ENCODE assay signal across 29 mouse cellular contexts in genomic region chr1:191666351-191666750, GRCm38 (mm10). TPM values are rescaled to one million over a fixed set of nuclear protein-coding genes. Genes with fewer than 3 reads are reported as not detected.
A peak's percentile ranks its signal among the peaks of the same experiment; 100 is the strongest.
DNase-seq lines count a peak whose midpoint lies in the region; ATAC-seq and TF ChIP-seq lines count a peak whose summit lies in the region.
"Had no signal": no experiment of that assay in that cellular context is flagged by ENCODE, and none has a peak within 500 bp of the region (broad histone marks: within the 10 kb centered on the region; RNA-seq: fewer than 3 reads in every experiment).

No protein-coding gene starts in this region.

- TF ChIP-seq POLR2A in ES-Bruce4 (IDR thresholded peaks at IDR 0.05; ENCODE audit: insufficient read depth, low read length): no peak

- DNase-seq in heart, adult 11 months: peak; percentile 68
- no peak for DNase-seq in heart, adult 18-20 months
- peak; percentile 86 for DNase-seq in R1 (ENCODE audit: low read depth, low spot score)
- DNase-seq in thymus, postnatal 36 days: no peak
- DNase-seq in gastrocnemius, adult 2 months: no peak
- DNase-seq: adrenal gland, adult 8-10 months; adrenal gland, postnatal 25 days; cerebellum, adult 11-12 months; cerebellum, adult 8-10 months; cerebellum, postnatal 10 days; cerebellum, postnatal 36 days; embryo, embryonic 11 days; gastrocnemius, postnatal 14 days; heart, adult 2 months; heart, postnatal 36 days; kidney, adult 11 months had no signal

- no peak overlapping the region for H3K27ac ChIP-seq in ES-Bruce4 (ENCODE audit: insufficient read depth, low read length)
- no peak overlapping the region for H3K27ac ChIP-seq in gastrocnemius, adult 2 months
- no peak overlapping the region for H3K27ac ChIP-seq in liver, embryonic 12.5 days
- H3K27ac ChIP-seq: embryonic facial prominence, embryonic 10.5 days; embryonic facial prominence, embryonic 13.5 days; forebrain, embryonic 12.5 days; forebrain, embryonic 15.5 days; heart, adult 2 months; hindbrain, embryonic 10.5 days; hindbrain, embryonic 13.5 days; intestine, embryonic 15.5 days had no signal

- ATAC-seq in liver, embryonic 12.5 days: no peak
- ATAC-seq: forebrain, embryonic 15.5 days; hindbrain, embryonic 16.5 days; intestine, embryonic 15.5 days had no signal

- 0 out of 2 replicates have a peak, but pooled peaks have one; percentile 30 for TF ChIP-seq EP300 in ES-Bruce4 (IDR thresholded peaks at IDR 0.05; ENCODE audit: insufficient read depth, low read depth, low read length)

- no peaks in the 10 kb centered on the region for H3K27me3 ChIP-seq in ES-Bruce4 (ENCODE audit: control insufficient read depth, insufficient read depth, low read length, poor library complexity, severe bottlenecking)
- no peaks in the 10 kb centered on the region for H3K27me3 ChIP-seq in liver, embryonic 12.5 days (replicated peaks)
- H3K27me3 ChIP-seq: embryonic facial prominence, embryonic 13.5 days; forebrain, embryonic 12.5 days; forebrain, embryonic 15.5 days; hindbrain, embryonic 13.5 days; intestine, embryonic 15.5 days had no signal

- H3K4me1 ChIP-seq in ES-Bruce4 (ENCODE audit: control insufficient read depth, insufficient read depth, low read length): peaks cover 2% of the 10 kb centered on the region
- 0 out of 2 replicates have a peak, but pooled peaks cover 7% of the 10 kb centered on the region for H3K4me1 ChIP-seq in liver, embryonic 12.5 days
- H3K4me1 ChIP-seq: embryonic facial prominence, embryonic 13.5 days; forebrain, embryonic 12.5 days; hindbrain, embryonic 10.5 days; hindbrain, embryonic 13.5 days had no signal

- intact Hi-C loops in gastrocnemius, adult 2 months (cut with DNase I): no loop called here

- WGBS in liver, embryonic 12.5 days (ENCODE audit: insufficient replicate concordance): 63% methylated on average over 11 of the region's 11 CpGs

- H3K9me3 ChIP-seq in ES-Bruce4 (replicated peaks; ENCODE audit: control insufficient read depth, insufficient read depth, low read length, poor library complexity, severe bottlenecking): no peaks in the 10 kb centered on the region
- H3K9me3 ChIP-seq in liver, embryonic 12.5 days (replicated peaks): no peaks in the 10 kb centered on the region
- H3K9me3 ChIP-seq: embryonic facial prominence, embryonic 10.5 days; embryonic facial prominence, embryonic 13.5 days; forebrain, embryonic 12.5 days; forebrain, embryonic 15.5 days; hindbrain, embryonic 10.5 days; hindbrain, embryonic 13.5 days; intestine, embryonic 15.5 days had no signal

- H3K4me3 ChIP-seq in ES-Bruce4 (ENCODE audit: low read depth, low read length): no peak overlapping the region
- no peak overlapping the region for H3K4me3 ChIP-seq in gastrocnemius, adult 2 months
- H3K4me3 ChIP-seq in liver, embryonic 12.5 days: no peak overlapping the region
- H3K4me3 ChIP-seq: embryonic facial prominence, embryonic 10.5 days; embryonic facial prominence, embryonic 13.5 days; erythroblast, embryonic 14.5 days; forebrain, embryonic 12.5 days; forebrain, embryonic 15.5 days; heart, adult 2 months; hindbrain, embryonic 10.5 days; hindbrain, embryonic 13.5 days; intestine, embryonic 15.5 days had no signal

- no peak overlapping the region for H3K9ac ChIP-seq in ES-Bruce4 (ENCODE audit: low read depth, poor library complexity, severe bottlenecking)
- H3K9ac ChIP-seq in liver, embryonic 12.5 days: no peak overlapping the region
- H3K9ac ChIP-seq: embryonic facial prominence, embryonic 13.5 days; forebrain, embryonic 12.5 days; forebrain, embryonic 15.5 days; hindbrain, embryonic 13.5 days; intestine, embryonic 15.5 days had no signal

- no peak overlapping the region for H3K4me2 ChIP-seq in liver, embryonic 12.5 days
- H3K4me2 ChIP-seq: embryonic facial prominence, embryonic 13.5 days; forebrain, embryonic 12.5 days; forebrain, embryonic 15.5 days; heart, embryonic 11.5 days; hindbrain, embryonic 13.5 days; intestine, embryonic 15.5 days had no signal

- no peaks in the 10 kb centered on the region for H3K36me3 ChIP-seq in ES-Bruce4 (ENCODE audit: control insufficient read depth, insufficient read depth, low read length, poor library complexity, severe bottlenecking)
- no peaks in the 10 kb centered on the region for H3K36me3 ChIP-seq in liver, embryonic 12.5 days
- H3K36me3 ChIP-seq: embryonic facial prominence, embryonic 10.5 days; embryonic facial prominence, embryonic 13.5 days; forebrain, embryonic 12.5 days; forebrain, embryonic 15.5 days; hindbrain, embryonic 10.5 days; hindbrain, embryonic 13.5 days; intestine, embryonic 15.5 days had no signal

- TF ChIP-seq CTCF in ES-Bruce4 (IDR thresholded peaks at IDR 0.05; ENCODE audit: low read depth, low read length): no peak
- TF ChIP-seq CTCF in gastrocnemius, adult 2 months (IDR thresholded peaks at IDR 0.05): no peak

RNA-seq across cellular contexts. Expression of gene Lpgat1, which starts 51.3 kb away (rescaled TPM):
- 100 to 1,000 TPM in 1 of 2 experiments, 10 to 100 TPM in 1; 99.5 to 111 TPM for total RNA-seq in heart, adult 18-20 months (2021)
- polyA plus RNA-seq in ES-Bruce4 (2011; ENCODE audit: insufficient read depth, insufficient read length, low read depth, missing spikeins): 35.7 and 39.0 TPM in 2 replicates
- total RNA-seq in gastrocnemius, adult 2 months (2021): 10 to 100 TPM; 21.9 to 38.7 TPM
- polyA plus RNA-seq in liver, embryonic 12.5 days (2016; fragmentation: Nextera tagmentation; extraction: Ambion mirVana): 21.4 and 21.8 TPM in 2 replicates
- total RNA-seq: MEL had no signal

Comparison
In these comparisons a context has a peak if more than half of its experiments do, and no peak if none do; other contexts are left out.
1. DNase-seq: peak in heart, adult 11 months (single experiment) and R1 (single experiment); none in heart, adult 18-20 months (0 of 2), thymus, postnatal 36 days (0 of 2) and gastrocnemius, adult 2 months (single experiment).